Mouse (Mus musculus) thymus, postnatal 4 days (tissue): ENCODE measurements around the gene Sept11.

Experiments
- DNase-seq: peaks from one replicate; pipeline ENCODE4 v3.0.0; 2021

Gene Sept11

DNA sequence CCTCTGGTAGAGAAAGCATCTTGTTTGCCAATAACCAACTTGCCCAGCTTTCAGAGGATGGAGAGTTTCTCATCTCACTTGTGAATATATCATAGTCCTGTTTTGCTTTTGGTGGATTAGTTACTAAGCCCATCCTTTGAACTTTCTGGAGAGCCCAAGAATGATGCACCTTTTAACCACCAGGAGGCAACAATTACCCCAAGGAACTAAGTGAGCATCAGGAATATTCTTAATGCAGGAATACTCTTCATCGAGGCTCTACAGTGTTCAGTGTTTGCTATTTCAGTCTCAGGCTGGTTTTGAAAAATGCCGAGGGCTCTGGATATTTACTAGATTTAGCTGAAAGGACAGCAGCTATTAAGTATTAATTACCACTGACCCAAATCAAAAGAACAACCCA, 87.0 kb downstream of the Sept11 start:
- peak; percentile 25 for DNase-seq

DNA sequence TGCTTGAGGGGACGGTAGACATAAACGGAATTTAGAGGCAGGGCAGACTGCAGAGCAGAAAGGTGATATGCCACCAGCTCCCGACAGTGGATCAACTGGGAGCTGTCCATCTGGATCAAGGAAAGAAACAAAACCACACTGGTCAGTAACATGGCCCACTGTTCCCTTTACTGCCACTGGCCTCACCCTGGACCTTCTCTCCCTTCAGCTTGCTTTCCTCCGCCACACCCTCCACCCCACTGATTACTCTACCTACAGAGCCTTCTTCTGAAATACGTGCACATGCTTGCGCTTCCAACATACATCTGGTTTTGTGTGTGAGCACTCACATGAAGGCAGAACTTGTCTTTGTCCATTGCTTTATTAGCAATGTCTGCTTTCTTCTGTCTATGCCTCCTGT, 90.1 kb downstream of the Sept11 start:
- no peak for DNase-seq

DNA sequence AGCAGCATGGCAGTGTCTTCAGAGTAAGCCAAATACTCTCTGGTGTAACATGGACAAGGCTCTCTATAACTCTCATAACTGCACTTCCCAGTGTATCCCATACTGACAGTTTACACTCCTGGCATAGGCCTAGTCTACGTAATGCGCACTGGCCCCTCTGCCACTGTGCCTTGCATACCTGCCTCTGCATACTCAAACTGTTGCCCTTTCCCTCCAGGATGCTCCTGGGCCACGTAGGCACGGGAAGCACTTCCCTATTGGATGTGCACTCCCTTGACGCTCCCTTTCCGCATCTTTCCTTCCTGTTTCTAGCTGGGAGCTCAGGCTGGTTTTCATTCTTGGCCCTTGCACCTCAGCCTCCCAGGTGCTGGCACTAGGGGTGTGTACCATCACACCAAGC, 91.3 kb downstream of the Sept11 start:
- DNase-seq: no peak

DNA sequence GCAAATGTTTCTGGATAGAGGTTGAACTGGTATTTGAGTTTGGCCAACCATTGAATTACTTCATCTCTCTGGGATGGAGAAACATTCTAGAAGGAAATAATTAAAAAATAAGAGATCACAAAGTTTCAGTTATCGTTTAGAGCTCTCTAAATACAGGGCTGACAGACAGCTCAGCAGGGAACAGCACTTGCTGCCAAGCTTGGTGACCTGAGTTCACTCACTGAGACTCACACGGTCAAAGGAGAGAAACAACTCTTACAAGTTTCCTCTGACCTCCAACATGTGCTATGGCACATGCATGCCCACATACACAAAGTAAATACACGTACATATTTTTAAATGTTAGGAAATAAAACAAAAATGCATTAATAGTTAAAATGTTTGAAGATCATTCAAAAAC, 96.4 kb downstream of the Sept11 start:
- no peak for DNase-seq

DNA sequence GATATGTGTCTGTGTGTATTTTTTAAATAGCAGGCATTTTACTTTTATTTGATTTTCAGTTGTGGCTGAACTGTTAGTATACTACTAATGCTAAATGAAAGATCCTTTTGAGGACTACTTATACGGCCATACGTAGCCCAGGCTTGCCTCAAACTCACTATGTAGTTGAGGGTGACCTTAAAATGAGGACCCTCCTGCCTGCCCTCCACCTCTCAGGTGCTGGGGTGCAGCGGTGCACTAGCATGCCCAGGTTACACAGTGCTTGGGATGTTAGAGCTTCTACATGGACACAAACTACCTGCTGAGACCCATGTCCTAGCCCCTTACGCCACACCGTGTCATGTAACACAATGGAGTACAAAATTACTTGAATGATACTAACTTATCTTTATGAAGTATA, 97.2 kb downstream of the Sept11 start:
- DNase-seq: no peak

DNA sequence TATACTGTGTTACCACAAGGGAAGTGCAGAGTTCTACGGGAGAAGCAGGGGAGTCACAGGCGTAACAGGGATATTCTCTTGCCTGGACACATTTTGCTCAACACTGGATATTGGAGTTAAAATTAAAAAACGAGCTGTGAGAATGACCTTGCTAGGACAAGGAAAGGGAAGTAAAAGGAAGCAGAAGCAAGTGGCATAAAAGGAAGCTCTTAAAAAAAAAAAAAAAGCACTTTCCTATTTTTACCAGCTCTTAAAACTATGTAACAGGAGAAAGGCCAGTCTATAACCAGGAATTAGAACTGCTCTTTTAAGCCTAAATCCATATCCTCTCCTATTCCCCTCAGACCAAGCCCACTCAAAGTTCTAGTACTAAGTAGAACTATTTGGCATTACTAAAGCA, 105.0 kb downstream of the Sept11 start:
- no peak for DNase-seq

DNA sequence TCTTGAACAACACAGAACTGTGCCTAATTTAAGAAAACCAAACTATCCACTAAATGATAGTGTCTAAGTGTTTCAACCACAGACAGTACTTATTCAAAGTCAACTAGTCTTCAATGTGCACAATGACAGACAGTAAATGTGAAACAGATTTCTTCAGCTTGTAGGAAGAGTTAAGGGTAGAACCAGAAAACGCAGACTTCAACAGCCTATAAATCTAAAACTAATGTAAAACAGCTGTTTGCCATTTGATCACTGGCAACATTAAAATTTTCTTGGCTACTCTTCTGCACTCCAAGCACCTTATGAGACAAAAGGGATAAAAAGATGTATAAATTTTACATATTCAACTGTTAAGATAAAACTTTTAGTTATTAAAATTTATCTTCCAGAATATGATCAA, 107.9 kb downstream of the Sept11 start:
- no peak for DNase-seq

DNA sequence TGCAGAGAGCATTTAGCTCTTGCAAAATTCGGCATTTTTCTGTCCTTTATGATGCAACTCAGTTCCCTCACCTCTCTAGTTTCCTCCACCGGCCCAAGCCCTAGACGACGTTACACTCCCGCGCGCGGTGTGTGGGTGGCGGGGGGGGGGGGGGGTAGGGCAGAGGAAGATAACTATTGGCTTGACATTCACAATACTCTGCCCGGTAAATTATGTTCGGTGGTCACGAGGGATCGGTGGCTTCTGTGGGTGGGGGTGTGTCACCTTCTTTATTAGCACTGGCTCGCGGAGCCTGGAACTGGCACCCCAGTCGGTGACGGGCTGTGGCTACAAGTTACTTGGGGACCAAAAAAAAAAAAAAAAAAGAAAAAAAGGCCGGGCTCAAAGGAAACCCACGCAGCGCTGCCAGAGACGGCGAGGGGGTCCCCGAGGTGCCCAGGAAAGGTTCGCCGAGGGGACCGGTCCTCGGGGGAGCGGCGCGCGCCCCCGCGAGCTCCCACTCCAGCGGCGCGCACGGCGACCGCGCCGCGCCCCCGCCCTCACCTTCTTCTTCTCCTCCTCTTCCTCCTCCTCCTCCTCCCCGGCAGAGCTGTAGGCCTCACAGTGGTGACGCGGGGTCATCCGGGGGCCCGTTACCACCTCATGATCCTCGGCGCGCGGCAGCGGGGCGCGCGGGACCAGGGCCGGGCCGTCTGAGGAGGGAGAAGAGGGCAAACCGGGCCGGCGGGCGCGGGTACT, 112.3 kb downstream of the Sept11 start:
- peak; percentile 83 for DNase-seq

DNA sequence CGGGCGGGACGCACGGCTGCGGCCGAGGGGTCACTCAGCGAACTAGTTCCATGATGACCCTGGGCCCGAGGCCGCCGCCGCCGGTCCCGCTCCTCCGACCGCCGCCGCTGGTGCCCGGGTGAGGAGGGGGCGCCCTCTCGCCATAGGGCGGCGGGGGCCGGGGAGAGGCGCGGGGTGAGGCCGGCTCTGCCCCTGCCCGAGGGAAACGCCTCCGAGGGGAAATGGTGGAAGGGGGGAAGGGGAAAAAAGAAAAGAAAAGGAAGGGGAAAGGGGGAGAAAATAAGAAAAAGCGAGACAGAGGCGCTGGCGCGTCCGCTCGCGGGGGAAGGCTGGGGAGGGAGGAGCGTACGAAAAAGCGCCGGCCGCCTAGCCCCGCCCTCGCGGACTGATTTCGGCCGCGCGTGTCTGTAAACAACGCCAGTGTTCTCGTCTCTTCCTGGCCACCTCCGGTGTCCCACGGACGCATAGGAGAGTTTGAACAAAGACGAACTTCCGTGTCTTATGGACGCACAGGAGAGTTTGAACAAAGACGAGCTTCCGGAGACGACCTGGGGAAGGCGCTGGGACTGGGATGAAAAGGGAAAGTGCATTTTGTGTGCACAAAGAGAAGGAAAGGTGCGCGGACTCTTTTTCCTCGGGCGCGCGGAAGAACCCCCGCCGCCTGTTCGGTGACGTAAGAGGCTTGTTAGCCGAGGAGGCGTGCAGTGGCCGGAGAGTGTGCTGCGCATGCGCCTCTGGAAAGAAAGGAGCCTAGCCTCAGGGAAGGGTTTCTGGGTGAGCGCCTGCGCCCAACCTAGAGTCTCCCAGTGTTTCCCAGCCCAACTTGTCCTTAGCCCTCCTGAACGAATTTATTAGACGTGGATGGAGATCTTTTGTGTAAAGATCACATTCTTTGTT, 113.1 kb downstream of the Sept11 start, which contains the start of the genes Ccni and 2010109A12Rik:
Gene Ccni (minus strand): TSS at position 387 of the 897 bp plus-strand sequence.
Gene 2010109A12Rik (plus strand): TSS at position 410 of the 897 bp plus-strand sequence.
- DNase-seq: peak; percentile 97

DNA sequence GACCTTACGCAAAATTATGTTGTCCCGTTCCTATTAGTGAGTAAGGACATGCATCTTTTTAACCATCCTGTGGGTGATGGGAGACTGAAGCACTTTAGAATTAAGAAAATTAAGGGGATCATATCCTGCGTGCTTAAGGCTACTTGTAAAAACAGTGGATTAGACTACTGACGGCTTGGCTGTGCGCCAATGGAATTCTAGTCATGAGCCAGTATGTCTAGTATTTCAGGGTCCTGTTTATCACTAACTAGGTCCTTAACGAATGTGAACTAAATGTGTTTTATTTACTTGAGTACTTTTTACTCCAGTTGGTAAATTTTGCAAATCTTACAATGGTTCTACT, 113.7 kb downstream of the Sept11 start:
- DNase-seq: peak; percentile 43

DNA sequence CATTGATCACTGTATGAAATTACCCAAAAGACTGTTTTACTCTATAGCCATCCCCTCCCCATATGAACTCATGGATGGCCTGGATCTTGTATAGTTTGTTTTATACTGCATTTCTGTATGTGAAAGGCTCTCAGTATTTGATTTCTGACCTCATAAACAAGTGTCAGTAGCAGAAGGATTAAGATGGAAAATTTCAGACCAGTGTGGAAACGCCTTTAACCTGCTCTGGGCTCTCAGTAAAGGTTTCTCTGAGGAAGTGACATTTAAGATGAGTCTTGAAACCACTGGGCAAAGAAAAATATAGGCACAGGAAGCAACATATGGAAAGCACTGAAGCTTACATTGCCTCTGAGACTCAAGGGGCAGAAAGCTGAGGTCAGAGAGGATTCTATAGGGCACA, 114.3 kb downstream of the Sept11 start:
- no peak for DNase-seq

DNA sequence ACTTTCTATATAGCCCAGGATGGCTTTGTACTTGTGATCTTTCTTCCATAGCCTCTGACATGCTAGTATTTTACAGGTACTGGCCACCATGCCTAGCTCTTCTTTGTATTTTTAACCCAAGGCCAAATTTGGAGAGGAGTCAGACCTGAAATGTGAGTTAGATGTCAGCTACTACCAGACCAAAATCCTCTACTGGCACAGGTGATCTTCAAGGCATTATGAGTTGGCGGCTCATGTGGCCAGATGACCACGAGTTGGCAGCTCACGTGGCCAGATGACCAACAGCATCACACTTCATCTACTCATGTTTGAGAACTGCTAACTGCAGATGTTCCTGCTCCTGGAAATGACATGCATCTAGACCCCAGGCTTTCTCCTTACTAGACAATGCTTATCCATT, 125.1 kb downstream of the Sept11 start:
- DNase-seq: no peak

DNA sequence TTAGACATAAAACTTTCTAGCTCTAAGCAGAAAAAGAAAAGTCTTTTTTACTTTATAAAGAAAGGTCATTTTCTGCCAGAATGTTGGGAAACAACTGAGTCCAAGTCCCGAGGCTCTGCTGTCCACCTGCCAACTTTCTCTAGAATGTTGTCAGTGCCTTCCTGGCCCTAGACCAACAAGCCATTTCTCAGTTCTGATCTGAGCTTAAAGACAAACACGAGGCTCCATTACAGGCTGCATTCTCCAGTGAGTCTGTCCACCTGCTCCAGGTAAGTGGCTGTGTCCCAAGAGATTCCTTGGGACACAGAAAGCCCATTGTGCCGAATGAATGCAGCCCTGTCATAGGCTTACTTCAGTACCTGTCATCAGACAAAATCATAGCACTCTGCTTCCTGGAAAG, 128.4 kb downstream of the Sept11 start:
- DNase-seq: no peak

DNA sequence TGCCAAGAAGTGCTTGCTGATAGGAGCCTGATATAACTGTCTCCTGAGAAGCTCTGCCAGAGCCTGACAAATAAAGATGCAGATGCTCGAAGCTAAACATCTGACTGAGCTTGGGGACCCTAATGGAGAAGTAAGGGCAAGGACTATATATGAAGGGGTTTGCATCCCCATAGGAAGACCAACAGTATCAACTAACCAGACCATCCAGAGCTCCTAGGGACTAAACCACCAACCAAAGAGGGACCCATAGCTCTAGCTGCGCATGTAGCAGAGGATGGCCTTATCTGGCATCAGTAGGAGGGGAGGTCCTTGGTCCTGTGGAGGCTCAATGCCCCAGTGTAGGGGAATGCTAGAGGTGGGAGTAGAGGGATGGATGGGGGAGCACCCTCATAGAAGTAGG, 131.3 kb downstream of the Sept11 start:
- DNase-seq: no peak
